Mouse (Mus musculus) G1E (cell line): ENCODE data around the gene Reep3. TPM values are rescaled to one million over a fixed set of nuclear protein-coding genes. Genes with fewer than 3 reads are reported as not detected.
"Not testable (repeated sequence)": the region's sequence is repeated elsewhere in the genome, so short reads cannot be mapped to it uniquely, and the experiment has no call there.

Experiments
- ATAC-seq: 2 replicates; pipeline ENCODE4 v1.8.0; 2016; ENCODE audit warnings: mild to moderate bottlenecking; ENCODE audit not compliant: insufficient number of reproducible peaks, poor library complexity, low FRiP score, severe bottlenecking; ENCODE audit errors: extremely low read depth
- DNase-seq: peaks from one replicate; pipeline ENCODE4 v3.0.0; 2012; ENCODE audit warnings: low spot score
- H3K27me3 ChIP-seq: 2 replicates; pipeline ENCODE4 v1.6.1; 2012; ENCODE audit warnings: mild to moderate bottlenecking, low read length, inconsistent platforms; ENCODE audit not compliant: insufficient read depth
- H3K36me3 ChIP-seq: replicated peaks from 2 replicates; pipeline ENCODE3; 2012; ENCODE audit warnings: mild to moderate bottlenecking, inconsistent platforms
- H3K4me1 ChIP-seq: 2 replicates; pipeline ENCODE4 v1.6.1; 2012; ENCODE audit warnings: low read depth, low read length, inconsistent platforms, mixed read lengths; ENCODE audit not compliant: insufficient read depth
- H3K4me3 ChIP-seq: 2 replicates; pipeline ENCODE4 v1.5.1; 2012; ENCODE audit warnings: low read depth, mild to moderate bottlenecking, inconsistent platforms, low read length, moderate library complexity, mixed read lengths
- H3K9me3 ChIP-seq: replicated peaks from 2 replicates; pipeline ENCODE4 v1.6.1; 2012; ENCODE audit warnings: inconsistent platforms
- CTCF ChIP-seq: IDR thresholded peaks from 2 replicates; pipeline ENCODE4 v1.5.1; 2012; ENCODE audit warnings: low read depth, low read length, inconsistent platforms, mixed read lengths
- GATA1 ChIP-seq: IDR thresholded peaks from 2 replicates; pipeline ENCODE4 v1.6.1; 2012; ENCODE audit warnings: borderline replicate concordance, low read length, inconsistent platforms, mixed read lengths
- GATA2 ChIP-seq: IDR thresholded peaks from 2 replicates; pipeline ENCODE4 v1.6.1; 2012; ENCODE audit warnings: low read depth, low read length, inconsistent platforms, borderline replicate concordance
- POLR2AphosphoS5 ChIP-seq: IDR thresholded peaks from 2 replicates; pipeline ENCODE4 v1.6.1; 2012; ENCODE audit warnings: low read depth, low read length, inconsistent platforms; ENCODE audit not compliant: insufficient replicate concordance
- TAL1 ChIP-seq: conservative IDR thresholded peaks from 2 replicates; pipeline ENCODE4 v1.6.1; 2012; ENCODE audit warnings: low read depth, low read length, inconsistent platforms, mixed read lengths
- polyA plus RNA-seq: library from polyadenylated mRNA; stranded (reverse); fragments of >175 nt; gene quantifications from 2 replicates; pipeline ENCODE4 v1.2.3, GENCODE M21; 2012
- total RNA-seq, 2 experiments: library from RNA; stranded (forward) in 1 of 2; stranded (reverse) in 1 of 2; fragments of 200-1000 nt in 1 of 2; fragments of >200 nt in 1 of 2; fragmentation: Nextera tagmentation in 1 of 2; gene quantifications; 2 replicates each; pipeline ENCODE4 v1.2.3; 2014 to 2017

Gene Reep3
- total and polyA plus RNA-seq, 3 experiments = 2.1 to 42.7 (median 21.9) TPM

DNA sequence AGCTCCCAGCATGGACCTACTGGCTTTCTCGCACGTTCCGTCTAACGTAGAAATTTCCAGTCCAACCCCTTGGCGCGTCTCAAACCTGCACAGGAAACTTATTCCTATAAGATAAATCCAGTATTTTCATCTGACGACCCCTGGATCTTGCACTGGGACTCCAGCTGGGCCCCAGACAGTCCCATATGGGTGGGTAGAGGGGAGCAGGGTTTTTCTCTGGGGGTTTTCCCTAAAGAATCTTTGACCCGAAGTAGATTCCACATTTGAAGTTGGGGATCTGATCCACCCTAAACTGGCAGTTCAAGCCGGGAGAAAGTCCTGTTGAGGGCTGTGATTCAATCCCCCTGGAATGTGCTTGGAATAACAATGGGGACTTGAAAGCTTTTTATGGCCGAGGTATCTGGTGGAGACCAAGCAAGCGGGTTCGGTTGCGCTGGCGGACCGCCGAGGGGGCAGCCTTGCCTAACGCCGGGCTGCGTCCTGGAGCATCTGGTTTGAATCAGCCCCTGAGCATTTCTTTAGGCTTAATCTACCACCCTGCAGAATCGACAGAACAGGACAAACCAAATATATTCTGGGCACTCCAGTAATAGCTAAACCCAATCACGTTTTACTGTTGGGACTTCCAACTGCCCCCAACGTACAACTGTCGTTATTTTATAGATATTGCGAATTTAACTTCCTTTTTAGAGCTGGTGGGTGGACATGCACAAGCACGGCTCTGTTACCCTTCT, 93.6 kb downstream of the Reep3 start:
- no peak overlapping the region for H3K4me3 ChIP-seq
- ATAC-seq (no peak), DNase-seq (no peak)

DNA sequence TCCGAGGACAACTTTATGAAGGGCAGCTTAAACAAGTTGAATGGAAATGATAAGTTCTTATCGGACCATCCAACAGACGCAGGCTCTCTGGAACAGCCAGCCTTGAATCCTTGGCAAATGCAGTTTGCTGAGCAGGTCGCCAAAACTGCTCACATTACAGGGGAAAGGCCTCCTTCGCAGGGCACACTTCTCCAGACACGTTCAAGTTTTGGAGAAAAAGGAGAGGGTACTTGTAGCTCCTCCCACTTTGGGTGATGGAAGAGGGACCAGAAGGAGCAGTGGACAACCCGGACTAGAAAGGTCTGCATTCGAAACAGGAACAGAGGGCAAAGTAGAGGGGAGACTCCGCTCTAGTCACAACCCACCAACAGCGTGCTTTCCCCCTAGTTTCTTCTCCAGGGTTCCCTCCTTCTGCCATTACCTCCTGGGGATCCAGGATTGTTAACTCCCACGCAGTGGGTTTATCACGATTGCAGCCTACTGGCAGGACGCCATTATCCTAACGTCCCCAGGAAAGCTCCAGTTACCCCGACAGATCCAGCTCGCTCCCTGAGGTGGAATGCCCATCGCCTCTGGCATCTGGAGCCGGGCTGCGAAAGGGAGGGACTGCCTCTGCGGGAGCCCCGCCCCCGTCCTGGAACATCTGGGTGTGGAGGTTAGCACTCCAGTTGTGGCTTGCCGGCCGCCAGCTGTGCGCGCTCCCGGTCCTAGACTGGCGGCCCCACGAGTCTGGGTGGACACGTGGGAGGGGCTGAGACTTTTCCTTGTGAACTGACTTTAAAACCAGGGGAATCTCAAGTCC, 94.3 kb downstream of the Reep3 start:
- H3K4me3 ChIP-seq = no peak overlapping the region

More for the DNA sequence above, 93.6 kb downstream of the Reep3 start:
- Histone ChIP-seq H3K36me3 (peaks cover 2% of the 10 kb centered on the region), H3K4me1 (peaks cover 17% of the 10 kb centered on the region), H3K9me3 (0 out of 2 replicates have a peak, but pooled peaks cover 4% of the 10 kb centered on the region), H3K27me3 (peaks cover 11% of the 10 kb centered on the region)
- TF ChIP-seq GATA2 (no peak), TAL1 (no peak), POLR2AphosphoS5 (no peak), CTCF (no peak), GATA1 (no peak)

DNA sequence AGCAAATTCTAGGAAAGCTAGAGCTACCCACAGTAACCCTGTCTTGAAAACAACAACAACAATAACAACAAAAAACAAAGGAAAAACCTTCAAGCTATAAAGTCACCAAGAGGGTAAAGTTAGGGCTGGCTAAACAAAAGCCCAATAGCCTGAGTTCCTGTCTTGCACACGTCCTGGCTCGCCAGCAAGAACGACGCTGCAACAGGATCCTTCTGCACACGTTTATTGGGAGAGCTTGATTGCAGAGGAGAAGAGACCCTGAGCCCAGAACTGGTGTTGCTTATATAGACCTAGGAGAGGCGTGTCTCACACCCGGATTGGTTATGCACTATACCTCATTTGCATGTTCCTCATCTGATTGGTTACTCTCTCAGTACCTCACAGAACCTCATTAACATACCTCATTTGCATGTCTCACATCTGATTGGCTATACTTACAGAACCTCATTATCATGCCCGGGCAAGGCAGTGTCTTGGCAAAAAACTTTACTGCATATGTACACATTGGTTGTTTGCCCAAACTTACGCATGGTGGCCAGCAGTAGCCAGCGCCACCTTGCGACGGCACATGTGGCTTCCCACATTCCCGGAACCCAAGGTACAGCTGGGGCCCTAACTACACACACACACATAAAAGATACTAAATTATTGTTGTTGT, 95.7 kb downstream of the Reep3 start:
- not testable (repeated sequence) for ATAC-seq, H3K9me3 ChIP-seq, H3K36me3 ChIP-seq, H3K4me3 ChIP-seq, DNase-seq
- peaks cover 11% of the 10 kb centered on the region for H3K27me3 ChIP-seq
- peaks cover 17% of the 10 kb centered on the region for H3K4me1 ChIP-seq

More for the DNA sequence above, 94.3 kb downstream of the Reep3 start:
- peaks cover 2% of the 10 kb centered on the region for H3K36me3 ChIP-seq
- 0 out of 2 replicates have a peak, but pooled peaks cover 4% of the 10 kb centered on the region for H3K9me3 ChIP-seq
- DNase-seq = no peak
- no peak for TF ChIP-seq TAL1
- H3K4me1 ChIP-seq = peaks cover 17% of the 10 kb centered on the region
- peaks cover 11% of the 10 kb centered on the region for H3K27me3 ChIP-seq
- ATAC-seq = no peak

DNA sequence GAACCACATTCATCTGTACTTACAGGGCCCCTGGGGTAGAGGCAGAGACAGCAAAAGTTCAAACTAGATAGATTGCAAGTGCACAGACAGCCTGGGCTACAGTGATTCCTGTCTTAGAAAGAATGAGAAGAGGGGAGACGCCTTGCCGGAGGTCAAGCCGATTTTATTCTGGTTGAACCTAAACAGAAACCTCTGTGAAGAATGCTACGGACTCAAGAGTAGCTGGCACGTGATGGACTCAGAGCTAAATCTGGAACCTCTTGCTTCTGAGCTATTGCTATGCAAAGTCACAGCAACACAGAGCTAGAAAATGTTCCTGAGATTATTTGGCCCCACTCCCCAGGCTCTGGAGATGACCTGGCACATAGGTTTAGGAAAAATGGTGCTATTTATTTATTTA, 96.6 kb downstream of the Reep3 start:
- no peak overlapping the region for H3K4me3 ChIP-seq
- H3K36me3 ChIP-seq = peaks cover 2% of the 10 kb centered on the region
- TF ChIP-seq TAL1 = no peak
- TF ChIP-seq GATA2 = no peak
- no peak for TF ChIP-seq CTCF
- no peak for TF ChIP-seq GATA1
- TF ChIP-seq POLR2AphosphoS5 = no peak
- 0 out of 2 replicates have a peak, but pooled peaks cover 4% of the 10 kb centered on the region for H3K9me3 ChIP-seq
- DNase-seq (no peak), ATAC-seq (no peak)
- peaks cover 11% of the 10 kb centered on the region for H3K27me3 ChIP-seq
- H3K4me1 ChIP-seq = peaks cover 21% of the 10 kb centered on the region

DNA sequence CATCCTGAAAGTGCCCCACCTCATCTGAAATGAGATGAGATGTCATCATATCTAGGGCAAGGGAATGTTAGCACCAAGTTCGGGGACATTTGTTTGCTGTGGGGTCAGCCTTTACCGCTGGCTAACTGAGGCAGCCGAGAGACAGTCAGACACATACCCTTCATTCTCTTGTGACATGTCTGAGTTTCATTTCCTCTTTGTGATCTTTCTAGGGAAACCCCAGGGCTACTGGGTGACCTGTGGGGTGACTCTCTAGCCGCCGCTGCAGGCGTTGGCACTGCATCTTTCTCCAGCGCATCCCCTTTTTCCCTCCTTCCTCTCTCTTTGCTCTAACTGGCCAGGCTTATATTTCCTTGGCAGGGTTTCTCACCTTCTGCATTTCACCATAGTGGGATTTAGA, 98.0 kb downstream of the Reep3 start:
- ATAC-seq (no peak), DNase-seq (no peak)
- H3K4me1 ChIP-seq = peaks cover 23% of the 10 kb centered on the region

DNA sequence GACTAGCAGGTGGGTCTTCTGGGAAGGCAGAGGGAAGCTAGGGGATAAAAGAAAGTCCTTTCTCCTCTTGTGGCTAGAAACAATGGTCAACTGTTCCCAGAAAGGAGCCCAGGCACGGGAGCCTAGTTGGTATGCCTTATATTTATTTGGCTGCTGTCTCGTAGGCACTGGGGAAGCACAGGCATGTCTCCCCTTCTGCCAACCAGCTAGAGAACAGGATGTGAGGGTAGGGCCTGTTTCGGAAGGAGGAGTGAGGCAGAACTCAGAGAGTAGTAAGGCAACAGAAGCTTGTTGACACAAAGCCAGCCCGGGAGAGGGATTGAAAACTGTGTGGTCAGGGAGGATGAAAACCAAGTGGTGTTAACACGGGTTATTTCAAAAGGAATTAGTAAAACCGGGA, 101.6 kb downstream of the Reep3 start:
- ATAC-seq (no peak), DNase-seq (no peak)
- Histone ChIP-seq H3K36me3 (peaks cover 2% of the 10 kb centered on the region), H3K27me3 (no peaks in the 10 kb centered on the region), H3K4me1 (peaks cover 12% of the 10 kb centered on the region), H3K9me3 (no peaks in the 10 kb centered on the region), H3K4me3 (peak overlapping the region; percentile 27; the same call in 1 of the 2 replicates)
- TF ChIP-seq GATA2 (no peak), CTCF (no peak), POLR2AphosphoS5 (no peak), TAL1 (no peak), GATA1 (no peak)

More for the DNA sequence above, 98.0 kb downstream of the Reep3 start:
- no peak for TF ChIP-seq CTCF
- TF ChIP-seq POLR2AphosphoS5 = no peak
- no peak for TF ChIP-seq GATA1
- no peak for TF ChIP-seq TAL1
- TF ChIP-seq GATA2 = no peak
- Histone ChIP-seq H3K4me3 (no peak overlapping the region), H3K9me3 (0 out of 2 replicates have a peak, but pooled peaks cover 4% of the 10 kb centered on the region), H3K27me3 (peaks cover 9% of the 10 kb centered on the region), H3K36me3 (peaks cover 2% of the 10 kb centered on the region)
